In genomic region chr7:38224577-38225369, GRCm38 (mm10) we compare ENCODE assay signal across 9 mouse cellular contexts. TPM values are rescaled to one million over a fixed set of nuclear protein-coding genes. Genes with fewer than 3 reads are reported as not detected.
DNase-seq lines count a peak whose midpoint lies in the region; ATAC-seq and TF ChIP-seq lines count a peak whose summit lies in the region.
"Had no signal": no experiment of that assay in that cellular context is flagged by ENCODE, and none has a peak within 500 bp of the region (broad histone marks: within the 10 kb centered on the region; RNA-seq: fewer than 3 reads in every experiment).

No protein-coding gene starts in this region.

- no peak for TF ChIP-seq POLR2A in ES-Bruce4 (IDR thresholded peaks at IDR 0.05; ENCODE audit: insufficient read depth, low read length)

- no peak overlapping the region for H3K27ac ChIP-seq in embryonic facial prominence, embryonic 14.5 days (replicated peaks; ENCODE audit: low read depth, low read length)
- H3K27ac ChIP-seq in embryonic facial prominence, embryonic 10.5 days (replicated peaks) = no peak overlapping the region
- H3K27ac ChIP-seq in ES-Bruce4 (ENCODE audit: insufficient read depth, low read length) = no peak overlapping the region
- H3K27ac ChIP-seq in forebrain, embryonic 11.5 days (ENCODE audit: low read depth, low read length) = no peak overlapping the region
- H3K27ac ChIP-seq in hindbrain, embryonic 11.5 days (ENCODE audit: low read depth, low read length) = no peak overlapping the region
- H3K27ac ChIP-seq in hindbrain, embryonic 16.5 days (ENCODE audit: low read depth, low read length) = no peak overlapping the region

- no peak overlapping the region for H3K9ac ChIP-seq in embryonic facial prominence, embryonic 14.5 days (ENCODE audit: low read depth, low read length)
- no peak overlapping the region for H3K9ac ChIP-seq in ES-Bruce4 (ENCODE audit: low read depth, poor library complexity, severe bottlenecking)
- no peak overlapping the region for H3K9ac ChIP-seq in forebrain, embryonic 11.5 days (ENCODE audit: low read length)
- H3K9ac ChIP-seq in hindbrain, embryonic 11.5 days (ENCODE audit: low read depth, low read length) = no peak overlapping the region
- H3K9ac ChIP-seq in hindbrain, embryonic 16.5 days (ENCODE audit: low read depth, low read length) = no peak overlapping the region

- 0 out of 2 replicates have a peak, but pooled peaks have one; percentile 12 for TF ChIP-seq EP300 in ES-Bruce4 (IDR thresholded peaks at IDR 0.05; ENCODE audit: insufficient read depth, low read depth, low read length)

- H3K4me3 ChIP-seq in embryonic facial prominence, embryonic 14.5 days (ENCODE audit: low read depth, low read length) = no peak overlapping the region
- H3K4me3 ChIP-seq in embryonic facial prominence, embryonic 10.5 days = no peak overlapping the region
- H3K4me3 ChIP-seq in ES-Bruce4 (ENCODE audit: low read depth, low read length) = no peak overlapping the region
- H3K4me3 ChIP-seq in forebrain, embryonic 11.5 days (ENCODE audit: low read depth, low read length) = no peak overlapping the region
- no peak overlapping the region for H3K4me3 ChIP-seq in hindbrain, embryonic 11.5 days (ENCODE audit: low read depth, low read length)
- no peak overlapping the region for H3K4me3 ChIP-seq in hindbrain, embryonic 16.5 days (ENCODE audit: low read length)

- H3K27me3 ChIP-seq in embryonic facial prominence, embryonic 14.5 days (replicated peaks; ENCODE audit: control insufficient read depth, insufficient read depth, low read length) = 0 out of 2 replicates have a peak, but pooled peaks cover 5% of the 10 kb centered on the region
- H3K27me3 ChIP-seq in embryonic facial prominence, embryonic 10.5 days (replicated peaks; ENCODE audit: low read depth, poor library complexity, severe bottlenecking) = peaks cover 15% of the 10 kb centered on the region
- no peaks in the 10 kb centered on the region for H3K27me3 ChIP-seq in ES-Bruce4 (ENCODE audit: control insufficient read depth, insufficient read depth, low read length, poor library complexity, severe bottlenecking)
- H3K27me3 ChIP-seq in forebrain, embryonic 11.5 days (ENCODE audit: control insufficient read depth, insufficient read depth, low read length) = no peaks in the 10 kb centered on the region
- no peaks in the 10 kb centered on the region for H3K27me3 ChIP-seq in hindbrain, embryonic 11.5 days (ENCODE audit: control insufficient read depth, insufficient read depth, low read length)
- peaks cover 7% of the 10 kb centered on the region for H3K27me3 ChIP-seq in hindbrain, embryonic 16.5 days (replicated peaks; ENCODE audit: control insufficient read depth, insufficient read depth, low read length)

- H3K9me3 ChIP-seq in embryonic facial prominence, embryonic 14.5 days (ENCODE audit: control insufficient read depth, low read length) = no peaks in the 10 kb centered on the region
- H3K9me3 ChIP-seq in embryonic facial prominence, embryonic 10.5 days = no peaks in the 10 kb centered on the region
- H3K9me3 ChIP-seq in ES-Bruce4 (replicated peaks; ENCODE audit: control insufficient read depth, insufficient read depth, low read length, poor library complexity, severe bottlenecking) = no peaks in the 10 kb centered on the region
- H3K9me3 ChIP-seq in forebrain, embryonic 11.5 days (ENCODE audit: control insufficient read depth, low read length) = no peaks in the 10 kb centered on the region
- H3K9me3 ChIP-seq in hindbrain, embryonic 11.5 days (ENCODE audit: control insufficient read depth, low read length) = no peaks in the 10 kb centered on the region
- no peaks in the 10 kb centered on the region for H3K9me3 ChIP-seq in hindbrain, embryonic 16.5 days (ENCODE audit: control insufficient read depth, low read length)

- 0 out of 2 replicates have a peak, but pooled peaks cover 4% of the 10 kb centered on the region for H3K36me3 ChIP-seq in embryonic facial prominence, embryonic 14.5 days (ENCODE audit: control insufficient read depth, insufficient read depth, low read length)
- H3K36me3 ChIP-seq in embryonic facial prominence, embryonic 10.5 days (replicated peaks) = peaks cover 21% of the 10 kb centered on the region
- no peaks in the 10 kb centered on the region for H3K36me3 ChIP-seq in ES-Bruce4 (ENCODE audit: control insufficient read depth, insufficient read depth, low read length, poor library complexity, severe bottlenecking)
- H3K36me3 ChIP-seq in forebrain, embryonic 11.5 days (ENCODE audit: control insufficient read depth, insufficient read depth, low read length) = no peaks in the 10 kb centered on the region
- no peaks in the 10 kb centered on the region for H3K36me3 ChIP-seq in hindbrain, embryonic 11.5 days (ENCODE audit: control insufficient read depth, insufficient read depth, low read length)
- H3K36me3 ChIP-seq in hindbrain, embryonic 16.5 days (ENCODE audit: control insufficient read depth, insufficient read depth, low read length) = no peaks in the 10 kb centered on the region

- DNase-seq in embryonic facial prominence, embryonic 14.5 days (ENCODE audit: low spot score) = peak; percentile 6
- DNase-seq in embryonic facial prominence, embryonic 10.5 days (ENCODE audit: low spot score) = no peak
- DNase-seq in cerebellum, postnatal 14 days = peak; percentile 81 to 83
- peak; percentile 66 for DNase-seq in heart, postnatal 4 days
- DNase-seq in forebrain, embryonic 11.5 days (ENCODE audit: low spot score) = no peak
- no peak for DNase-seq in hindbrain, embryonic 11.5 days (ENCODE audit: low spot score)

- no peak overlapping the region for H3K4me2 ChIP-seq in embryonic facial prominence, embryonic 14.5 days (ENCODE audit: low read depth, low read length)
- H3K4me2 ChIP-seq in forebrain, embryonic 11.5 days (ENCODE audit: low read depth, low read length, severe bottlenecking) = no peak overlapping the region
- no peak overlapping the region for H3K4me2 ChIP-seq in hindbrain, embryonic 11.5 days (replicated peaks; ENCODE audit: low read depth, low read length)
- no peak overlapping the region for H3K4me2 ChIP-seq in hindbrain, embryonic 16.5 days (ENCODE audit: low read length)

- no peak for TF ChIP-seq CTCF in ES-Bruce4 (IDR thresholded peaks at IDR 0.05; ENCODE audit: low read depth, low read length)

- H3K4me1 ChIP-seq in embryonic facial prominence, embryonic 14.5 days (ENCODE audit: control insufficient read depth, insufficient read depth, low read length) = peaks cover 14% of the 10 kb centered on the region
- H3K4me1 ChIP-seq in embryonic facial prominence, embryonic 10.5 days = peaks cover 28% of the 10 kb centered on the region
- peaks cover 5% of the 10 kb centered on the region for H3K4me1 ChIP-seq in ES-Bruce4 (ENCODE audit: control insufficient read depth, insufficient read depth, low read length)
- H3K4me1 ChIP-seq in forebrain, embryonic 11.5 days (replicated peaks; ENCODE audit: control insufficient read depth, insufficient read depth, low read length) = 0 out of 2 replicates have a peak, but pooled peaks cover 3% of the 10 kb centered on the region
- no peaks in the 10 kb centered on the region; the same call in none of the 2 replicates for H3K4me1 ChIP-seq in hindbrain, embryonic 11.5 days (replicated peaks; ENCODE audit: control insufficient read depth, insufficient read depth, low read length)
- peaks cover 7% of the 10 kb centered on the region for H3K4me1 ChIP-seq in hindbrain, embryonic 16.5 days (ENCODE audit: control insufficient read depth, insufficient read depth, low read depth, low read length)

- ATAC-seq in embryonic facial prominence, embryonic 14.5 days (ENCODE audit: low read depth) = no peak
- no peak for ATAC-seq in forebrain, embryonic 11.5 days (replicated peaks; ENCODE audit: low FRiP score)
- ATAC-seq in hindbrain, embryonic 11.5 days (ENCODE audit: low FRiP score) = no peak
- ATAC-seq in hindbrain, embryonic 16.5 days = no peak
- ATAC-seq: forebrain, embryonic 16.5 days had no signal

- 77% methylated on average over 13 of the region's 13 CpGs for WGBS in embryonic facial prominence, embryonic 14.5 days
- WGBS in embryonic facial prominence, embryonic 10.5 days = 79% methylated on average over 13 of the region's 13 CpGs
- WGBS in forebrain, embryonic 11.5 days = 84% methylated on average over 13 of the region's 13 CpGs
- 82% methylated on average over 13 of the region's 13 CpGs for WGBS in hindbrain, embryonic 11.5 days
- WGBS in hindbrain, embryonic 16.5 days = 90% methylated on average over 13 of the region's 13 CpGs

RNA-seq across cellular contexts. Expression of gene Plekhf1, which starts 3.0 kb away (rescaled TPM):
- polyA plus RNA-seq in embryonic facial prominence, embryonic 14.5 days (2014; fragmentation: Nextera tagmentation; extraction: Ambion mirVana) = 4.5 and 5.1 TPM in 2 replicates
- 3.0 and 3.3 TPM in 2 replicates for polyA plus RNA-seq in embryonic facial prominence, embryonic 10.5 days (2016; fragmentation: Nextera tagmentation; extraction: Ambion mirVana)
- polyA plus RNA-seq in ES-Bruce4 (2011; ENCODE audit: insufficient read depth, insufficient read length, low read depth, missing spikeins) = 1.5 and 1.6 TPM in 2 replicates
- total RNA-seq in heart, postnatal 4 days (2021) = 1 to 10 TPM; 4.7 to 6.4 TPM
- 1.4 and 1.6 TPM in 2 replicates for polyA plus RNA-seq in forebrain, embryonic 11.5 days (2014; fragmentation: Nextera tagmentation; extraction: Ambion mirVana)
- 1.6 and 1.9 TPM in 2 replicates for polyA plus RNA-seq in hindbrain, embryonic 11.5 days (2014; fragmentation: Nextera tagmentation; extraction: Ambion mirVana)
- 0.79 and 1.2 TPM in 2 replicates for polyA plus RNA-seq in hindbrain, embryonic 16.5 days (2015; fragmentation: Nextera tagmentation; extraction: Ambion mirVana)

RNA-seq across cellular contexts. Expression of gene 1600014C10Rik, which starts 41.8 kb away (rescaled TPM):
- polyA plus RNA-seq in embryonic facial prominence, embryonic 14.5 days (2014; fragmentation: Nextera tagmentation; extraction: Ambion mirVana) = 15.6 and 17.5 TPM in 2 replicates
- 15.5 and 17.4 TPM in 2 replicates for polyA plus RNA-seq in embryonic facial prominence, embryonic 10.5 days (2016; fragmentation: Nextera tagmentation; extraction: Ambion mirVana)
- polyA plus RNA-seq in ES-Bruce4 (2011; ENCODE audit: insufficient read depth, insufficient read length, low read depth, missing spikeins) = 5.3 and 7.0 TPM in 2 replicates
- 10 to 100 TPM; 14.2 to 15.7 TPM for total RNA-seq in heart, postnatal 4 days (2021)
- 12.7 and 13.9 TPM in 2 replicates for polyA plus RNA-seq in forebrain, embryonic 11.5 days (2014; fragmentation: Nextera tagmentation; extraction: Ambion mirVana)
- 14.7 and 18.5 TPM in 2 replicates for polyA plus RNA-seq in hindbrain, embryonic 11.5 days (2014; fragmentation: Nextera tagmentation; extraction: Ambion mirVana)
- 32.7 and 33.7 TPM in 2 replicates for polyA plus RNA-seq in hindbrain, embryonic 16.5 days (2015; fragmentation: Nextera tagmentation; extraction: Ambion mirVana)

RNA-seq across cellular contexts. Expression of gene Pop4, which starts 46.5 kb away (rescaled TPM):
- polyA plus RNA-seq in embryonic facial prominence, embryonic 14.5 days (2014; fragmentation: Nextera tagmentation; extraction: Ambion mirVana) = 56.8 and 62.0 TPM in 2 replicates
- polyA plus RNA-seq in embryonic facial prominence, embryonic 10.5 days (2016; fragmentation: Nextera tagmentation; extraction: Ambion mirVana) = 84.2 and 92.7 TPM in 2 replicates
- 44.6 and 52.4 TPM in 2 replicates for polyA plus RNA-seq in ES-Bruce4 (2011; ENCODE audit: insufficient read depth, insufficient read length, low read depth, missing spikeins)
- total RNA-seq in heart, postnatal 4 days (2021) = 10 to 100 TPM; 24.1 to 25.7 TPM
- 101 and 105 TPM in 2 replicates for polyA plus RNA-seq in forebrain, embryonic 11.5 days (2014; fragmentation: Nextera tagmentation; extraction: Ambion mirVana)
- polyA plus RNA-seq in hindbrain, embryonic 11.5 days (2014; fragmentation: Nextera tagmentation; extraction: Ambion mirVana) = 102 and 105 TPM in 2 replicates
- polyA plus RNA-seq in hindbrain, embryonic 16.5 days (2015; fragmentation: Nextera tagmentation; extraction: Ambion mirVana) = 74.4 and 75.2 TPM in 2 replicates

Comparison
In these comparisons a context has a peak if more than half of its experiments do, and no peak if none do; other contexts are left out.
1. DNase-seq: peak in embryonic facial prominence, embryonic 14.5 days (single experiment), cerebellum, postnatal 14 days (2 of 2) and heart, postnatal 4 days (single experiment); none in embryonic facial prominence, embryonic 10.5 days (single experiment), forebrain, embryonic 11.5 days (single experiment) and hindbrain, embryonic 11.5 days (single experiment).